Mouse (Mus musculus) heart, adult 2 months (tissue): ENCODE results near the gene Tpcn1.

Source experiments
- CTCF ChIP-seq: fragments of 200-600 bp; IDR thresholded peaks from 2 replicates; pipeline ENCODE4 v1.8.1; 2022; ENCODE audit warnings: antibody characterized with exemption, mild to moderate bottlenecking, moderate library complexity
- EP300 ChIP-seq: fragments of 200-500 bp; IDR thresholded peaks from 2 replicates; pipeline ENCODE4 v1.6.1; 2011; ENCODE audit warnings: low read depth, low read length, control low read depth; ENCODE audit not compliant: insufficient read depth
- POLR2A ChIP-seq: fragments of 200-500 bp; IDR thresholded peaks from 2 replicates; pipeline ENCODE4 v1.6.1; 2011; ENCODE audit warnings: mild to moderate bottlenecking, low read depth, low read length, control low read depth; ENCODE audit not compliant: insufficient read depth

GRCm38 (mm10) chr5:120578504-120579081 lies 9.9 kb downstream of the Tpcn1 start:
- TF ChIP-seq CTCF: no peak
- no peak for TF ChIP-seq EP300
- TF ChIP-seq POLR2A: no peak
